Mouse (Mus musculus): Measurements from ENCODE around the gene Ndufa8. TPM values are rescaled to one million over a fixed set of nuclear protein-coding genes. Genes with fewer than 3 reads are reported as not detected.

The Ndufa8 gene
- 45.4 and 56.1 TPM in 2 replicates for polyA plus RNA-seq (2012; rRNA removed)
- 127 and 128 TPM in 2 replicates for polyA plus RNA-seq (2014; fragmentation: Nextera tagmentation; extraction: Ambion mirVana)

DNA sequence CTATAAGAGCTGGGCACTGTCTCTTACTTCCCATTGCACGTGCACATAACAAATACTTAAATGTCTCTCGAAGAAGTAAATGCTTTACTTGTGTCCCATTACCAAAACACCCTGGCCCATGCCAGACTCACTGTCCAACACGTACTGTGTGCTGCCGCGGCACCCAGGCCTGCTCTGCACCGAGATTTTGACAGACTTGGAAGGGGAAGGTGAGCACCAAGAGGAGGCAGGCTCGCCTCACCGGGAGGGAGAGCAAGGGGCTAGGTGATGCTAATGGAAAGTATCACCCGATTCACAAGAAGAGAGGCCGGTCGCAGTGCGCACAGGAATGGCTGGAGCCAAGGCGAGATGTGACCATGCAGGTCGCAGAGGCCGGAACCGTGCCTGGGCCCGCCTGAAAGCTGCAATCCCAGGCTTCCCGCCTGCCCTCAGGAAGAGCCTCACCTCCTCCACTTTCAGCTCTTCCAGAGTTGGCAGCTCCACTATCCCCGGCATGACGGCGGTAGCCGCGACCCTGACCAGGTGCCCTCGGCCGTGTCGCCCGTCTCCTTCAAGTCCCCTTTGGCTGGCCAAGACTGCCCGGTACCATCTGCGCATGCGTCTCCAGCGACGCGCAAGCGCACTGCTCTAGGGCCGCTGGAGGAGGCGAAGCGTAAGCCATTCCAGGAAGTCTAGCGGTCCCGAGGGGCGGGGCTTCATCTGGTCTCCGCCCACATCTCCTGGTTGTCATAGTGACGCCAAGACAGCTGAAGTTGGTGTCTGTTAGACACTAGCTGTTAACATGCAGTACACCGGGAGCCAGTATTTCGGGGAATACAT lies at the start of gene Ndufa8, which contains the start of gene Morn5:
Gene Ndufa8 (minus strand): TSS at position 659 of the 819 bp plus-strand sequence.
Gene Morn5 (plus strand): TSS at position 711 of the 819 bp plus-strand sequence.
- peak within 1 kb of the TSS; percentile 65 to 88 for H3K4me3 ChIP-seq (ENCODE audit: insufficient read depth in 1 of 2, low read depth in 2 of 2, low read length in 2 of 2)
- H3K4me2 ChIP-seq (ENCODE audit: low read depth) = peak within 1 kb of the TSS; percentile 81
- no peaks in the 10 kb centered on the region for H3K9me3 ChIP-seq (ENCODE audit: control insufficient read depth, low read length)
- TF ChIP-seq EP300 (IDR thresholded peaks at IDR 0.05; ENCODE audit: low read depth) = no peak
- TF ChIP-seq CTCF (IDR thresholded peaks at IDR 0.05; ENCODE audit: low read depth) = no peak
- H3K27me3 ChIP-seq (ENCODE audit: control insufficient read depth, insufficient read depth, low read length) = no peaks in the 10 kb centered on the region
- no peak within 1 kb of the TSS for H3K27ac ChIP-seq
- peaks cover 7 to 9% of the 10 kb centered on the region in 2 experiments for H3K4me1 ChIP-seq (replicated peaks; ENCODE audit: control insufficient read depth in 2 of 2, insufficient read depth in 2 of 2, low read length in 1 of 2)
- no peaks in the 10 kb centered on the region; the same call in 1 of the 2 replicates for H3K36me3 ChIP-seq (replicated peaks; ENCODE audit: control insufficient read depth, insufficient read depth, low read depth)
- whole genome bisulfite sequencing (ENCODE audit: insufficient replicate concordance) = under 1% methylated on average over 44 of the region's 44 CpGs
- peak; percentile 91 to 93 (median 93) for DNase-seq (ENCODE audit: low read depth in 3 of 3, low spot score in 3 of 3)
- ATAC-seq (ENCODE audit: insufficient read depth) = peak; percentile 95
- peak within 1 kb of the TSS; percentile 81 for H3K9ac ChIP-seq (replicated peaks)

DNA sequence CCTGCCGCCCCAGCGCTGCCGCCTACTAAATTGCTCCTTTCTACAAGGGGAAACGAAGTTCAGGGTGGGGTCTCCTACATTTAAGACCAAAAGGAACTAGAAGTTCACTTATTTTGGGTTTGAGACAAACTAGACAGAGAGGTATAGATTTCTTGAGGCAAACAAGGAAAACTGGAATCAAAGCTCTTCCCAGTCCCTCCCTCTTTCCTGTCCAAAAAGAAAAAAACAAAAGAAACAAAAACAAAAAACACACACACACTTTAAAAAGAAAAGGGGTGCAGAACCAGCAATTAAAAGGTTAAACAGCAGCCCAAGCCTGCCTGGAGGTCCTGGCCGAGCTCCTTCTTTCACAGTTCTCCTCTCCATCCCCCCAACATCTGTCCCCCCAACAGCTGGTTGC lies 48.8 kb upstream of the Ndufa8 start:
- no peak overlapping the region for H3K27ac ChIP-seq
- peaks cover 97% of the 10 kb centered on the region for H3K27me3 ChIP-seq (ENCODE audit: control insufficient read depth, insufficient read depth, low read length)
- H3K9ac ChIP-seq (replicated peaks) = no peak overlapping the region
- H3K4me2 ChIP-seq (ENCODE audit: low read depth) = no peak overlapping the region
- TF ChIP-seq EP300 (IDR thresholded peaks at IDR 0.05; ENCODE audit: low read depth) (no peak), CTCF (IDR thresholded peaks at IDR 0.05; ENCODE audit: low read depth) (no peak)
- no peaks in the 10 kb centered on the region for H3K9me3 ChIP-seq (ENCODE audit: control insufficient read depth, low read length)
- no peaks in the 10 kb centered on the region for H3K36me3 ChIP-seq (replicated peaks; ENCODE audit: control insufficient read depth, insufficient read depth, low read depth)
- no peak for DNase-seq (ENCODE audit: low read depth in 3 of 3, low spot score in 3 of 3)
- WGBS (ENCODE audit: insufficient replicate concordance) = 14% methylated on average over 5 of the region's 5 CpGs
- no peak for ATAC-seq (ENCODE audit: insufficient read depth)
- no peaks in the 10 kb centered on the region for H3K4me1 ChIP-seq (replicated peaks; ENCODE audit: control insufficient read depth in 2 of 2, insufficient read depth in 2 of 2, low read length in 1 of 2)
- no peak overlapping the region for H3K4me3 ChIP-seq (ENCODE audit: insufficient read depth in 1 of 2, low read depth in 2 of 2, low read length in 2 of 2)

DNA sequence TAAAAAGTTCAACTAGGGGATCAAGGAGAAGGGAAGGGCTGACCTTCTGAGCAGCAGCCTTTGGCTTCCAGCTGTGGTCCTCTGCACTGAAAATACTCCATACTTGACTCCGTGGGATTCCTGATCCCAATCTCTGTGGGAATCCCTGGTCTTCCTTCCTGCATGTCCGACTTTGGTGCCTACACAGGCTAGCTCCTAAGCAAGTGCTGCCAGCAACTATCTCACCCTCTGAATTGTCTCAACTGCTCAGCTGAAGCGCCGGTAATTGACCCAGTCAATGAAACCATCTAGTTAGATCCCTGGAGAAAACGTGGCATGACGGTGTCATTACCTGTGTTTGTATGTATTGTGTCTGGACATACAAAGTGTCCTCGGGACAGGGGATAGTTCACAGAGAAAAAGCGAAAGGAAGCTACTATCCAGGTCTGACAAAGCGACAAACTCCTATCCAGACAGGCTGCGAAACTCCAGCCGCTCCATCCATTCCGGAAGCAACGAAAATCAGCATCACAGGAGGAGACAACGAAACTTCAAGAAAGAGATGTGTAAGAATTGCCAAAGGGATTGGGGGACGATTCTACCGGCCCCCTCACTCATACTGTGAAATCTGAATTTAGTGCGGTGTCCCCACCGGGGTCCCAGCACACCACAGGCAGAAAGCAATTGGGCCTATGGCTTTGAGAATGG lies 48.1 kb upstream of the Ndufa8 start:
- no peak for TF ChIP-seq CTCF (IDR thresholded peaks at IDR 0.05; ENCODE audit: low read depth)
- no peak for TF ChIP-seq EP300 (IDR thresholded peaks at IDR 0.05; ENCODE audit: low read depth)
- no peak overlapping the region for H3K4me2 ChIP-seq (ENCODE audit: low read depth)
- no peak overlapping the region for H3K27ac ChIP-seq
- H3K4me1 ChIP-seq (replicated peaks; ENCODE audit: control insufficient read depth in 2 of 2, insufficient read depth in 2 of 2, low read length in 1 of 2) = no peaks in the 10 kb centered on the region
- H3K4me3 ChIP-seq (ENCODE audit: insufficient read depth in 1 of 2, low read depth in 2 of 2, low read length in 2 of 2) = no peak overlapping the region
- no peaks in the 10 kb centered on the region for H3K36me3 ChIP-seq (replicated peaks; ENCODE audit: control insufficient read depth, insufficient read depth, low read depth)
- no peak overlapping the region for H3K9ac ChIP-seq (replicated peaks)
- H3K9me3 ChIP-seq (ENCODE audit: control insufficient read depth, low read length) = no peaks in the 10 kb centered on the region
- 6% methylated on average over 18 of the region's 18 CpGs for WGBS (ENCODE audit: insufficient replicate concordance)
- ATAC-seq (ENCODE audit: insufficient read depth) (no peak), DNase-seq (ENCODE audit: low read depth in 3 of 3, low spot score in 3 of 3) (no peak)
- H3K27me3 ChIP-seq (ENCODE audit: control insufficient read depth, insufficient read depth, low read length) = peaks cover 97% of the 10 kb centered on the region

DNA sequence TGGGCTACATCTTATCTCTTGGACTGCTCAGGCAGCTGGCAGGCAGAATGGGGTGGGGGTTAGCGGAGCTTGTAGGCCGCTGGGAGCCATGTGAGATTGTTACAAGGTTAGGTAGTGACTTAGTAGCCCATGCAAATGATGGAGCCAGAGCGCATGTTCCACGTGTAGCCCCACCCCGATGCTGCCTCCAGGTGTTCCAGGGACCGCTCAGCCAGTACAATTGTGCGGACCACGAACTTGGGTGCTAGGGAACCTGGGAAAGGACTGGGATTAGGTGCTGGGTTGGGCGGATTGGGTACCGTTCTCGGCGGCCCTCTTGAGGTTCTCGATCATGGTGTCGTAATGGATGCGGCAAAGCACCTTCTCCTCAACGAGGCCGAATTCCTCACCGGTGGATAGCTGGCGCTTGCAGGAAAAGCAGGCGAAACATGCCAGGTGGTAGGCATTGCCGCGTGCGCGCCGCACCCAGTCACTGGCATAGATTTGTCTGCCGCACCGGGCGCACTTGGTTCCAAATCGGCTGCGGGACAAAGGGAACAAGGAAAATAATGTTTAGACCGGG lies 44.8 kb upstream of the Ndufa8 start:
- Histone ChIP-seq H3K36me3 (replicated peaks; ENCODE audit: control insufficient read depth, insufficient read depth, low read depth) (no peaks in the 10 kb centered on the region), H3K27me3 (ENCODE audit: control insufficient read depth, insufficient read depth, low read length) (peaks cover 97% of the 10 kb centered on the region), H3K4me2 (ENCODE audit: low read depth) (no peak overlapping the region), H3K4me3 (ENCODE audit: insufficient read depth in 1 of 2, low read depth in 2 of 2, low read length in 2 of 2) (no peak overlapping the region), H3K27ac (no peak overlapping the region), H3K4me1 (replicated peaks; ENCODE audit: control insufficient read depth in 2 of 2, insufficient read depth in 2 of 2, low read length in 1 of 2) (no peaks in the 10 kb centered on the region), H3K9ac (replicated peaks) (no peak overlapping the region), H3K9me3 (ENCODE audit: control insufficient read depth, low read length) (no peaks in the 10 kb centered on the region)
- DNase-seq (ENCODE audit: low read depth in 3 of 3, low spot score in 3 of 3) (no peak), ATAC-seq (ENCODE audit: insufficient read depth) (no peak)
- TF ChIP-seq EP300 (IDR thresholded peaks at IDR 0.05; ENCODE audit: low read depth) (no peak), CTCF (IDR thresholded peaks at IDR 0.05; ENCODE audit: low read depth) (no peak)
- 7% methylated on average over 31 of the region's 31 CpGs for WGBS (ENCODE audit: insufficient replicate concordance)

DNA sequence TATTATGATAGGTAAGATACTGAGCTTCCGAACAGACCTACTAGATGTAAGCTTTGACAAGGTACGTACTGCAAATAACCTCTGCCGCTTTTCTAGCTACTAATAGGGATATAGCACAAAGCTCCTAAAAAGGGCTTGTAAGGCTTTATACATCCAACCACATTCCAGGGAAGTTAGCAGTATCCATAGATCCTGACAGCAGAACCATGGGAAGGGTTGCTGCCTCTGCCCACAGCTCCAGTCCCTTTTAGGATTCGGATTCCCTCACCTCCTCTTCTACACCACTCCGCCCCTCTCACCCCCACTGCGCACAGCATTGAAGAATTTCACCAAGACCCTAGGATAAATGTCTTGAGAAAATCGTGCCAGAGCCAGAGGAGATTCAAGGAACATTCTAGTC lies 44.1 kb upstream of the Ndufa8 start:
- H3K9ac ChIP-seq (replicated peaks) = no peak overlapping the region
- TF ChIP-seq CTCF (IDR thresholded peaks at IDR 0.05; ENCODE audit: low read depth) = no peak
- H3K4me2 ChIP-seq (ENCODE audit: low read depth) = no peak overlapping the region
- H3K36me3 ChIP-seq (replicated peaks; ENCODE audit: control insufficient read depth, insufficient read depth, low read depth) = no peaks in the 10 kb centered on the region
- H3K4me1 ChIP-seq (replicated peaks; ENCODE audit: control insufficient read depth in 2 of 2, insufficient read depth in 2 of 2, low read length in 1 of 2) = no peaks in the 10 kb centered on the region
- H3K27ac ChIP-seq = no peak overlapping the region
- 33% methylated on average over 7 of the region's 7 CpGs for WGBS (ENCODE audit: insufficient replicate concordance)
- H3K9me3 ChIP-seq (ENCODE audit: control insufficient read depth, low read length) = no peaks in the 10 kb centered on the region
- H3K27me3 ChIP-seq (ENCODE audit: control insufficient read depth, insufficient read depth, low read length) = peaks cover 90% of the 10 kb centered on the region
- DNase-seq (ENCODE audit: low read depth in 3 of 3, low spot score in 3 of 3) (no peak), ATAC-seq (ENCODE audit: insufficient read depth) (no peak)
- H3K4me3 ChIP-seq (ENCODE audit: insufficient read depth in 1 of 2, low read depth in 2 of 2, low read length in 2 of 2) = no peak overlapping the region

Data from liver, embryonic 14.5 days (tissue).